Mouse (Mus musculus) hindbrain, embryonic 11.5 days (tissue): ENCODE results near the gene Gm49394. TPM values are rescaled to one million over a fixed set of nuclear protein-coding genes. Genes with fewer than 3 reads are reported as not detected.
A peak's percentile ranks its signal among the peaks of the same experiment; 100 is the strongest.

ENCODE experiments used
- ATAC-seq: fragments of 200-750 bp; cut with Nextera tagmentation; 2 replicates; pipeline ENCODE4 v1.8.0; 2017; ENCODE audit warnings: mild to moderate bottlenecking, moderate TSS enrichment, moderate library complexity; ENCODE audit not compliant: low FRiP score
- DNase-seq: peaks from one replicate; pipeline ENCODE4 v3.0.0-alpha.2; 2015; ENCODE audit warnings: low spot score
- H3K27ac ChIP-seq: fragments of 300-500 bp; sonication (generic); 2 replicates; pipeline ENCODE4 v1.5.1; 2014; ENCODE audit warnings: mild to moderate bottlenecking, low read depth, low read length
- H3K27me3 ChIP-seq: fragments of 300-500 bp; sonication (generic); 2 replicates; pipeline ENCODE4 v1.6.1; 2014; ENCODE audit warnings: mild to moderate bottlenecking, low read length, moderate library complexity, mixed read lengths; ENCODE audit not compliant: control insufficient read depth, insufficient read depth
- H3K36me3 ChIP-seq: fragments of 300-500 bp; sonication (generic); 2 replicates; pipeline ENCODE4 v1.6.1; 2014; ENCODE audit warnings: mild to moderate bottlenecking, low read length, moderate library complexity, mixed read lengths; ENCODE audit not compliant: control insufficient read depth, insufficient read depth
- H3K4me1 ChIP-seq: fragments of 300-500 bp; sonication (generic); replicated peaks from 2 replicates; pipeline ENCODE4 v1.6.1; 2014; ENCODE audit warnings: low read length, mixed read lengths; ENCODE audit not compliant: control insufficient read depth, insufficient read depth
- H3K4me2 ChIP-seq: fragments of 300-500 bp; sonication (generic); replicated peaks from 2 replicates; pipeline ENCODE4 v1.6.1; 2014; ENCODE audit warnings: mild to moderate bottlenecking, low read depth, low read length
- H3K4me3 ChIP-seq: fragments of 300-500 bp; sonication (generic); 2 replicates; pipeline ENCODE4 v1.5.1; 2014; ENCODE audit warnings: low read depth, low read length
- H3K9ac ChIP-seq: fragments of 300-500 bp; sonication (generic); 2 replicates; pipeline ENCODE4 v1.6.1; 2014; ENCODE audit warnings: low read depth, low read length
- H3K9me3 ChIP-seq: fragments of 300-500 bp; sonication (generic); 2 replicates; pipeline ENCODE4 v1.6.1; 2016; ENCODE audit warnings: low read length; ENCODE audit not compliant: control insufficient read depth
- WGBS: fragments of 180-500 bp; shearing (Covaris S2); extraction: QIAGEN DNeasy Blood & Tissue Kit; methylation state at CpG from one replicate; pipeline ENCODE4 v1.1.7; 2014; 5-methylcytosine and 5-hydroxymethylcytosine counted together
- microRNA counts: library from miRNA; unstranded; fragments of <30 nt; microRNA quantifications from one replicate; lab custom pipeline; 2015
- polyA plus RNA-seq: library from polyadenylated mRNA; unstranded; fragments of >200 nt; fragmentation: Nextera tagmentation; extraction: Ambion mirVana; gene quantifications from 2 replicates; pipeline ENCODE4 v1.2.1, GENCODE M21; 2014

Gene Gm49394
- polyA plus RNA-seq, 1 experiment from 2014 or later, result not detected

- WGBS, result 64% methylated on average over 2 of the region's 2 CpGs
- DNase-seq, result no peak
- no peak for ATAC-seq
Measured at GRCm38 (mm10) chr7:142613077-142613476, 56.7 kb downstream of the Gm49394 start.

GRCm38 (mm10) chr7:142610627-142611406, 58.9 kb downstream of the Gm49394 start:
- peak overlapping the region; percentile 39; the same call in 1 of the 2 replicates for H3K9ac ChIP-seq
- no peaks in the 10 kb centered on the region for H3K36me3 ChIP-seq
- H3K9me3 ChIP-seq, result no peaks in the 10 kb centered on the region
- H3K4me1 ChIP-seq, result no peaks in the 10 kb centered on the region; the same call in 1 of the 2 replicates
- H3K27ac ChIP-seq, result peak overlapping the region; percentile 77
- peak overlapping the region; percentile 2; the same call in 1 of the 2 replicates for H3K4me2 ChIP-seq
- DNase-seq (peak; percentile 83), ATAC-seq (peak; percentile 95)
- under 1% methylated on average over 12 of the region's 12 CpGs for WGBS
- H3K27me3 ChIP-seq, result no peaks in the 10 kb centered on the region
- H3K4me3 ChIP-seq, result no peak overlapping the region

More at GRCm38 (mm10) chr7:142613077-142613476, 56.7 kb downstream of the Gm49394 start:
- Histone ChIP-seq H3K9me3 (no peaks in the 10 kb centered on the region), H3K36me3 (no peaks in the 10 kb centered on the region), H3K9ac (no peak overlapping the region), H3K4me2 (no peak overlapping the region), H3K4me3 (no peak overlapping the region), H3K27ac (no peak overlapping the region), H3K4me1 (no peaks in the 10 kb centered on the region; the same call in 1 of the 2 replicates), H3K27me3 (no peaks in the 10 kb centered on the region)

GRCm38 (mm10) chr7:142600921-142601320, 68.8 kb downstream of the Gm49394 start:
- Histone ChIP-seq H3K27ac (no peak overlapping the region), H3K9me3 (no peaks in the 10 kb centered on the region), H3K36me3 (no peaks in the 10 kb centered on the region), H3K27me3 (no peaks in the 10 kb centered on the region), H3K4me2 (no peak overlapping the region), H3K9ac (no peak overlapping the region), H3K4me3 (no peak overlapping the region), H3K4me1 (no peaks in the 10 kb centered on the region)
- ATAC-seq, result no peak
- 100% methylated on average over 2 of the region's 2 CpGs for WGBS
- DNase-seq, result no peak

MicroRNAs within 50 kb of the gene (microRNA counts, 519-probe panel; counts per million panel counts)
- not detected for microRNA mmu-miR-483 (lab: Ali Mortazavi, UCI)

Other genes with a start within 250 kb of the Gm49394 start
- not detected in 2 replicates for gene Syt8, start 235.1 kb downstream of the Gm49394 start, polyA plus RNA-seq
- 1.4 and 1.7 TPM in 2 replicates for gene Tnni2, start 228.1 kb downstream of the Gm49394 start, polyA plus RNA-seq
- 16.1 and 18.7 TPM in 2 replicates for gene Lsp1, start 209.1 kb downstream of the Gm49394 start, polyA plus RNA-seq
- 1.7 and 1.9 TPM in 2 replicates for gene Tnnt3, start 171.1 kb downstream of the Gm49394 start, polyA plus RNA-seq
- gene Mrpl23, start 137.3 kb downstream of the Gm49394 start, polyA plus RNA-seq, result 13.5 and 13.9 TPM in 2 replicates
- gene Igf2, start 3.1 kb downstream of the Gm49394 start, polyA plus RNA-seq, result 189 and 268 TPM in 2 replicates
- 0.84 TPM in 1 of 2 replicates, not detected in the other for gene Ins2, start 73.4 kb upstream of the Gm49394 start, polyA plus RNA-seq